Mouse (Mus musculus): ENCODE measurements at regions not wholly inside any gene's neighbourhood (a gene's known extent, or its start where the extent isn't known, plus 50 kb on each side); places are given as distances from the start of the nearest gene placed in this dataset.

GRCm38 (mm10) chr13:43930081-43930981 lies 145.8 kb downstream of the Cd83 start:
- TF ChIP-seq POLR2A (IDR thresholded peaks at IDR 0.05; ENCODE audit: extremely low read depth, insufficient read depth, low read length) (no peak), CTCF (IDR thresholded peaks at IDR 0.05; ENCODE audit: extremely low read depth, insufficient read depth, low read length) (no peak)
